Comparison of ENCODE assay signal across 9 mouse cellular contexts in genomic region chr19:18974796-18975660, GRCm38 (mm10).
DNase-seq lines count a peak whose midpoint lies in the region; ATAC-seq and TF ChIP-seq lines count a peak whose summit lies in the region.
"Had no signal": no experiment of that assay in that cellular context is flagged by ENCODE, and none has a peak within 500 bp of the region (broad histone marks: within the 10 kb centered on the region; RNA-seq: fewer than 3 reads in every experiment).

No protein-coding gene starts in this region.

- no peaks in the 10 kb centered on the region for H3K9me3 ChIP-seq in forebrain, embryonic 13.5 days (replicated peaks)
- H3K9me3 ChIP-seq in midbrain, embryonic 14.5 days (ENCODE audit: control insufficient read depth, low read length), result no peaks in the 10 kb centered on the region
- H3K9me3 ChIP-seq: stomach, embryonic 15.5 days had no signal

- no peaks in the 10 kb centered on the region for H3K4me1 ChIP-seq in kidney, adult 2 months (ENCODE audit: control insufficient read depth, insufficient read depth, low read length)
- no peaks in the 10 kb centered on the region for H3K4me1 ChIP-seq in forebrain, embryonic 13.5 days
- H3K4me1 ChIP-seq in midbrain, embryonic 14.5 days (ENCODE audit: control insufficient read depth, insufficient read depth, low read length), result no peaks in the 10 kb centered on the region
- H3K4me1 ChIP-seq: stomach, embryonic 15.5 days had no signal

- H3K9ac ChIP-seq in forebrain, embryonic 13.5 days, result no peak overlapping the region
- H3K9ac ChIP-seq in midbrain, embryonic 14.5 days (replicated peaks; ENCODE audit: low read length), result no peak overlapping the region
- H3K9ac ChIP-seq: stomach, embryonic 15.5 days had no signal

- H3K36me3 ChIP-seq in kidney, adult 2 months (ENCODE audit: control insufficient read depth, insufficient read depth, low read length), result no peaks in the 10 kb centered on the region
- no peaks in the 10 kb centered on the region for H3K36me3 ChIP-seq in forebrain, embryonic 13.5 days (ENCODE audit: poor library complexity, severe bottlenecking)
- H3K36me3 ChIP-seq in midbrain, embryonic 14.5 days (ENCODE audit: control insufficient read depth, insufficient read depth, low read length), result peaks cover 8% of the 10 kb centered on the region; the same call in 1 of the 2 replicates
- H3K36me3 ChIP-seq: stomach, embryonic 15.5 days had no signal

- 58% methylated on average over 5 of the region's 5 CpGs for WGBS in kidney, adult 2 months
- WGBS in forebrain, embryonic 13.5 days, result 66% methylated on average over 5 of the region's 5 CpGs
- WGBS in midbrain, embryonic 14.5 days, result 63% methylated on average over 5 of the region's 5 CpGs

- H3K4me3 ChIP-seq in kidney, adult 2 months (ENCODE audit: insufficient read depth, low read depth, low read length), result no peak overlapping the region
- no peak overlapping the region for H3K4me3 ChIP-seq in forebrain, embryonic 13.5 days
- no peak overlapping the region for H3K4me3 ChIP-seq in midbrain, embryonic 14.5 days (replicated peaks; ENCODE audit: low read depth, low read length)
- H3K4me3 ChIP-seq: stomach, embryonic 15.5 days had no signal

- no peak for TF ChIP-seq POLR2A in kidney, adult 2 months (IDR thresholded peaks at IDR 0.05; ENCODE audit: low read depth, low read length)

- H3K27ac ChIP-seq in kidney, adult 2 months (ENCODE audit: insufficient read depth, low read depth, low read length), result no peak overlapping the region
- H3K27ac ChIP-seq in forebrain, embryonic 13.5 days, result no peak overlapping the region
- no peak overlapping the region for H3K27ac ChIP-seq in midbrain, embryonic 14.5 days (replicated peaks; ENCODE audit: low read depth, low read length)
- H3K27ac ChIP-seq: stomach, embryonic 15.5 days had no signal

- peak; percentile 31 for DNase-seq in kidney, adult 2 months
- DNase-seq in kidney, adult 11 months, result no peak
- peak; percentile 52 for DNase-seq in Muller cell, postnatal 12 days (ENCODE audit: inconsistent ontology term)
- peak; percentile 74 for DNase-seq in layer of hippocampus, adult 11-12 months (ENCODE audit: low spot score)
- DNase-seq in midbrain, embryonic 14.5 days, result peak; percentile 91
- no peak for DNase-seq in thymus, postnatal 10 days (ENCODE audit: low spot score in 2 of 2)
- DNase-seq in spleen, adult 18-20 months, result no peak

- ATAC-seq in forebrain, embryonic 13.5 days, result peak; percentile 92
- peak; percentile 81; the same call in 1 of the 2 replicates for ATAC-seq in midbrain, embryonic 14.5 days (ENCODE audit: low FRiP score, low TSS enrichment)

- no peak for TF ChIP-seq CTCF in kidney, adult 2 months (conservative IDR thresholded peaks at IDR 0.05; ENCODE audit: insufficient read depth, insufficient read length, low read depth, low read length)

- H3K27me3 ChIP-seq in kidney, adult 2 months (replicated peaks; ENCODE audit: control insufficient read depth, insufficient read depth, low read length), result no peaks in the 10 kb centered on the region
- no peaks in the 10 kb centered on the region for H3K27me3 ChIP-seq in forebrain, embryonic 13.5 days
- no peaks in the 10 kb centered on the region for H3K27me3 ChIP-seq in midbrain, embryonic 14.5 days (ENCODE audit: control insufficient read depth, insufficient read depth, low read length)
- H3K27me3 ChIP-seq: stomach, embryonic 15.5 days had no signal

- H3K4me2 ChIP-seq in forebrain, embryonic 13.5 days, result no peak overlapping the region
- no peak overlapping the region for H3K4me2 ChIP-seq in midbrain, embryonic 14.5 days (ENCODE audit: low read length)
- H3K4me2 ChIP-seq: stomach, embryonic 15.5 days had no signal

Comparison
In these comparisons a context has a peak if more than half of its experiments do, and no peak if none do; other contexts are left out.
1. DNase-seq: peak in kidney, adult 2 months (single experiment), Muller cell, postnatal 12 days (single experiment), layer of hippocampus, adult 11-12 months (single experiment) and midbrain, embryonic 14.5 days (single experiment); none in kidney, adult 11 months (single experiment), thymus, postnatal 10 days (0 of 2) and spleen, adult 18-20 months (0 of 2).